Mouse (Mus musculus) layer of hippocampus, postnatal 10 days (tissue): ENCODE measurements around the gene Olfr324. TPM values are rescaled to one million over a fixed set of nuclear protein-coding genes. Genes with fewer than 3 reads are reported as not detected.

ENCODE experiments used
- DNase-seq, 2 experiments: peaks; one replicate each; pipeline ENCODE4 v3.0.0; 2021; ENCODE audit warnings: low spot score in 2 of 2
- long read RNA-seq: library from polyadenylated mRNA; stranded (forward); transcript quantifications from one replicate; pipeline ENCODE4 v2.0.0, GENCODE M21; 2023
- total RNA-seq, 2 experiments: library from RNA; stranded (reverse); gene quantifications; 2 replicates each; pipeline ENCODE4 v1.2.3; 2021

Gene Olfr324
- total RNA-seq, result not detected
- long read RNA-seq, result 0 reads

- no peak for DNase-seq
These were observed at the start of gene Olfr324 for GRCm38 (mm10) chr11:58594814-58595213. TSS of gene Olfr324 (plus strand) at chr11:58595114.

GRCm38 (mm10) chr11:58546322-58546721 lies 48.6 kb upstream of the Olfr324 start, which contains the start of gene Olfr329-ps:
TSS of gene Olfr329-ps (minus strand) at chr11:58546422.
- DNase-seq, result no peak

DNA sequence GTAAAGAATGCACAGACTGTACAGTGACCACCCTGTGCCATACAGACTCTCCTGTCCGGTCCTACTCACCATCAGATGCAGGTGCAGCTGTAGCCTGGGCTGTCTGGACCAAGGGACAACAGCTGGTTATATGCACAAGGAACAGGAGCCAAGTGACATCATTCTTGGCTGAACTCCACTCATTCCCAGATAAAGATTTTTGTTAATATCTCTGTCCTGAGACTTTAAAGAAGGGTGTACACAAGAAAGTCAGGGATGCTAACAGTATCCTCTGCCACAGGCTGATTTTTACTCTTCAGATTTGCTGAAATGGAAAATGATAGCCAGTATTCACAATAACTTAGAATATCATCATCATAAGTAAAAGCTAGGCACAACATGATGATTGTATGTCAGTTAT lies 39.4 kb upstream of the Olfr324 start, which contains the start of gene Olfr328:
TSS of gene Olfr328 (minus strand) at position 101 of the 400 bp plus-strand sequence.
- no peak for DNase-seq

DNA sequence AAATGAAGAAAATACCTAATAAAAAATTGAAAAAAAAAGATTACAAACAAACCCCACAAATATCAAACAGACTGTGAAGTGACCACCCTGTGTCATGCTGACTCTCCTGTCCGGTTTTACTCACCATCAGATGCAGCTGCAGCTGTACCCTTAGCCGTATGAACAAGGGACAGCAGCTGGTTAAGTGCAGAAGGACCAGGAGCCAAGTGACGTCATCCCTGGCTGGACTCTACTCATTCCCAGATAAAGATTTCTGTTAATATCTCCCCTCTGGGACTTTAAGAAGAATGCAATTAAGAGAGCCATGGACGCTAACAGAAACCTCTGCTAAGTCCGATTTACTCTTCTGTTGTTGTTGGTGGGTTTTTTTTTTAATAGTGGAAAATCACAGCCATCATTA lies 24.5 kb upstream of the Olfr324 start, which contains the start of gene Olfr224:
TSS of gene Olfr224 (minus strand) at position 149 of the 400 bp plus-strand sequence.
- DNase-seq, result no peak

- no peak for DNase-seq
These were observed 17.5 kb upstream of the Olfr324 start, which contains the start of gene Olfr325 for GRCm38 (mm10) chr11:58577430-58577829. TSS of gene Olfr325 (plus strand) at chr11:58577730.

- DNase-seq, result peak; percentile 32 to 57
These were observed 16.3 kb upstream of the Olfr324 start for GRCm38 (mm10) chr11:58578636-58579035.

DNA sequence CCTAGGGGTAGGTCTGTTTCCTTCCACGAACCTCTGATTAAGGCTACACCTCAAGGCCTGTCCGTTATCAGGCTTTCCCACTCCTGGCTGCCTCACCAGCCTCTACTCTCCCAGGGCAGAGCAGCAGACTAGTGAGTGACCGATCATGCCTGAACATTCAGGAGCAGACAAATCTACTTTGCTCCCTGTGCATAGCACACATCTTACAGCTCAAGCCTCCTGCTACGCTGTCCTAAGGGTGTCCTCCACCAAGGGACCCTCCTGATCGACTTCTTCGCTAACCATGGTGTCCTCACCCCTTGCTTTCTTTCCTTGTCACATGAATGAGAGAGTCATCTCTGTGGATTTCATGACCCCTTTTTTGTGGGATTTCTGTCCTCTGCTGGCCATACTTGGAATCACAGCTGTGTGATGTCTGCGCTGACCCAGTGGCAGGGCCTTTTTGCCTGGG lies 7.0 kb upstream of the Olfr324 start:
- DNase-seq, result peak; percentile 66

DNA sequence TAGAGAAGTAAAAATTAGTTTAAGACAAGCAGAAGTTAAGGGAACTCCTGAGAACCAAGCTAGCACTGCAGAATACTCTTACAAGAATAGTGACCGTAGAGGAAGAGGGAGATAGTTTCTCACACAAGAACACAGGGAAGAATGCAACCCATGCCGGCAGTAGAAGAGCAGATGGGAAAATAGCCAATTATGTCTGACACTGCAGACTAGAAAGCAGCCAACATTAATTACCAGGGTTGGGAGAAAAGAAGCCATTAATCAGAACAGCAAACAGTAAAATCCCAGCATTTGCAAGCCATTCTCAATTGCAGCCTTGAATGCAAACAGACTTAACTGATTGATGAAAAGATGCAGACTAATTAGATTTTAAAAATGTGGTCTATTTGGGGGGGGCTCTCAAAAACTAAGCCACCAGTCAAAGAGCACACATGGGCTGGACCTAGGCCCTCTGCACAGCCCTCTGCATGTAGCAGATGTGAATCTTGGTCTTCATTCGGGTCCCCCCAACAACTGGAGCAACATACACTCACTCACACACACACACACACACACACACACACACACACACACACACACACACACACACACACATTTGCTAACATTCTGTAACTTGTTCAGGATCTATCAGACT lies 6.2 kb upstream of the Olfr324 start:
- no peak for DNase-seq

GRCm38 (mm10) chr11:58597837-58598236 lies 2.9 kb downstream of the Olfr324 start:
- no peak for DNase-seq

- DNase-seq, result no peak
These were observed 7.1 kb downstream of the Olfr324 start for GRCm38 (mm10) chr11:58602062-58602461.

- DNase-seq, result no peak
These were observed 8.1 kb downstream of the Olfr324 start for GRCm38 (mm10) chr11:58602800-58603560.

- no peak for DNase-seq
These were observed 9.8 kb downstream of the Olfr324 start for GRCm38 (mm10) chr11:58604688-58605087.

DNA sequence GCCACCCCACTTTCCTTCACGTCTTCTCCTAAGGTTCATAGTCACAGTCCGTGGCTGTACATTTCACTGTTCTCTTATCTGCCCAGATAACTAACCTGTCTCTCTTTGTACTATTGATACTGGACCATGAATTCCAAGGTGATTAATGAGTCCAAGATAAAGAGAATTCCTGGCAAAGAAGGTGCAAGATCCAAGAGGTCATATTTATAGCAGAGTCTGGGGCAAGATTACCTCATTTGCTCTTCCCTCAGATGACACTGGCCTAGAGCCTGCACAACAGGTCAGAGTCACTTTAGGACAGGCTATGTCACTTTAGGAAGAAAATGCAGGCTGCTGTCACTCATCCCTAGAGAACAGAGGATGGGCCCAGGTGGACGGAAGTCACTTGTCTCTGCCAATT lies 10.3 kb downstream of the Olfr324 start:
- DNase-seq, result no peak

- DNase-seq, result no peak
These were observed 11.4 kb downstream of the Olfr324 start for GRCm38 (mm10) chr11:58606177-58606919.

DNA sequence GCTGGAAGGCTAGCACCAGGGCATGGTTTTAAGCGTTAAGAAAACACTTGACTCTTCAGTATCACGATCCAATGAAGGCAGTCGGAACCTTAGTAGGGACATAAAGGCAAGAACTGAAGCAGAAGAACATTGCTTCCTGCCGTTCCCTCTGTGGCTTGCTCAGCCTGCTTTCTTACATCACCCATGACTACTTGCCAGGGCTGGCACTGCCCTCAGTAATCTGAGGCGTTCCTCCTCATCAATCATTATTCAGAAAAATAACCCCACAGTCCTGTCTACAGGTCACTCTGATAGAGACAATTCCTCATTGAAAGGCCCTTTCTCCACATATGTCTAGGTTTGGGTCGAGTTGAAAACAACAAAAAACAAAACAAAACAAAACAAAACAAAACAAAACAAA lies 12.1 kb downstream of the Olfr324 start:
- DNase-seq, result no peak

- DNase-seq, result no peak
These were observed 18.4 kb downstream of the Olfr324 start for GRCm38 (mm10) chr11:58613359-58613758.

GRCm38 (mm10) chr11:58614526-58614925 lies 19.6 kb downstream of the Olfr324 start:
- no peak for DNase-seq

GRCm38 (mm10) chr11:58615975-58616374 lies 21.1 kb downstream of the Olfr324 start, which contains the start of gene 2210407C18Rik:
TSS of gene 2210407C18Rik (minus strand) at chr11:58616075.
- no peak for DNase-seq

DNA sequence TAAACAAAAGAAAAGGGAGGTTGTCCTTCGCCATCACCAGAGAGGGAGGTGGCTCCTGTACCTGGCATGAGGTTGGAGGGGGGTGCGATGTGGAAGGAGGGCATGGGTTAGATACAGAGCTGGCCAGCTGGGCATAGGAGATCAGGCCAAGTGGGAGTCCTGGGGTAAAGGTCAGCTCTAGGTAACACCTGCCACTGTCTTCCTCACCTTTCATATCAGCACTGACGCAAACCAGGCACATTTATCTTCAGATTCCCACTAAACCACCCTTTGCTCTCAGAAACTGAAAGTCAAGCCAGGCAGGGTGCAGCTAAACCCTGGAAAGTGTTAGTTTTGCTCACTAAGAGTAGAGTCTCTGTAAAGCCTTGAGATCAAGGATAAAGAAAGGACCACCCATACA lies 23.5 kb downstream of the Olfr324 start:
- DNase-seq, result no peak

- DNase-seq, result no peak
These were observed 23.9 kb downstream of the Olfr324 start for GRCm38 (mm10) chr11:58618793-58619192.

GRCm38 (mm10) chr11:58626146-58626545 lies 31.2 kb downstream of the Olfr324 start:
- no peak for DNase-seq
